Mouse (Mus musculus) ES-E14 (cell line): ENCODE measurements around the gene Rapgef2.

Experiments
- HCFC1 ChIP-seq: IDR thresholded peaks from 2 replicates; pipeline ENCODE4 v1.6.1; 2012; ENCODE audit warnings: low read length, inconsistent platforms, borderline replicate concordance; ENCODE audit not compliant: insufficient read depth
- MAFK ChIP-seq: IDR thresholded peaks from 2 replicates; pipeline ENCODE4 v1.6.1; 2014; ENCODE audit warnings: mild to moderate bottlenecking, low read depth, low read length, inconsistent platforms; ENCODE audit not compliant: insufficient read depth
- ZC3H11A ChIP-seq: IDR thresholded peaks from 2 replicates; pipeline ENCODE4 v1.6.1; 2012; ENCODE audit warnings: low read depth, mild to moderate bottlenecking, inconsistent platforms, low read length, borderline replicate concordance

DNA sequence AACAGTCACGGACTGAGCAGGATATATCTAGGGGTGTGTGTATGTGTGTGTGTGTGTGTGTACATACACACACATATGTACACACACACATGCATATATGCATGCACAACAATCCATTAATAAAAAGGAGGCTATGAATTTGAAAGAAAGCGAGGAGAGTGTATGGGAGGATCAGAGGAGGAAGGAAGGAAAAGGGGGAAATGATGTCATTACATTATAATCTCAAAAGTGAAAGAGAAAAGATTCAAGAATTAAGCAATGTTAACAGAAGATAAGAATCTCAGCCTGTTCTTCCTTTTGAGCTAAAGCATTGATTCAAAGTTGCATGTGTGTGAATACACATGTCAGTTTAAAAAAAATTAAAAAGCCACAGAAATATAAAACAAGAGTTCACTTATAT, 158.5 kb downstream of the Rapgef2 start:
- no peak for TF ChIP-seq MAFK
- no peak for TF ChIP-seq HCFC1
- TF ChIP-seq ZC3H11A = no peak
